Mouse (Mus musculus) retina, embryonic 14.5 days (tissue): ENCODE data around the gene Myo7a.
A peak's percentile ranks its signal among the peaks of the same experiment; 100 is the strongest.

Experiments used
- DNase-seq: peaks from one replicate; pipeline ENCODE4 v3.0.0-alpha.2; 2015; ENCODE audit warnings: low spot score

Myo7a gene

DNA sequence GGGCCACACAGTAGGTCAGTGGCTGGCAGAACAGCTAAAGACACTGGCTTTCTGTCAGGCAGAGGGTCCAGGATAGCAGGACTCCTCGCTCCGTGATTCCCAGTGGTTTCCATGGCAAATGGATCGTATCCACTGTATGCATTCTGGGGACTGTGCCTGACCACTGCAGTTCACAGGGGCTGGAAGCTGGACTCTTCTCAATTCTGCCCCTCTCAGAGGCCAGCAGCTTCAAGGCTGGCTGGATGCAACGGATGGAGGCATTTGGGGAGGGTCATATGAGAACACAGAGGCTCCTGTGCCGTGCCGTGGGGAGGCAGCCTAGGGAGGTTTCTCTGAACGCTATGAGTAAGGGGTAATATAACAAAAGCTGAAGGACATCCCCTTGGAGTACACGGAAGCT is 22.9 kb upstream of the Myo7a start:
- DNase-seq: no peak

DNA sequence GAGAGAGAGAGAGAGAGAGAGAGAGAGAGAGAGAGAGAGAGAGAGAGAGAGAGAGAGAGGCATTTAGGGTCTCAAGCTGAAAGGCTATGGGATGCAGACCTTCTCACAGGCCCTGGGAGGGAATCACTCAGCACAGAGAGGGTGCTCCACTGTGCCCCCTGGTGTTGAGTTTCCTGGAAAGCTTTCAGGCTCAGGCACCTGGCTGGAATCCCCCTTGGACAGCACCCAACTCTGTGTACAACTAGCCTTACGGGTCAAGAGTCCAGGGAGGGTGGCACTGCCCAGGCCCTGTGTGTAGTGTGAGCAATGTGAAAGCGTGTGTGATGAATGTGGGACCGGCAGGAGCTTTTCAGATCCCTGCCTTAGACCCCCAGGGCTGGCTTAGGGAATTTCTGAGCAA is 21.9 kb upstream of the Myo7a start:
- peak; percentile 65 for DNase-seq

DNA sequence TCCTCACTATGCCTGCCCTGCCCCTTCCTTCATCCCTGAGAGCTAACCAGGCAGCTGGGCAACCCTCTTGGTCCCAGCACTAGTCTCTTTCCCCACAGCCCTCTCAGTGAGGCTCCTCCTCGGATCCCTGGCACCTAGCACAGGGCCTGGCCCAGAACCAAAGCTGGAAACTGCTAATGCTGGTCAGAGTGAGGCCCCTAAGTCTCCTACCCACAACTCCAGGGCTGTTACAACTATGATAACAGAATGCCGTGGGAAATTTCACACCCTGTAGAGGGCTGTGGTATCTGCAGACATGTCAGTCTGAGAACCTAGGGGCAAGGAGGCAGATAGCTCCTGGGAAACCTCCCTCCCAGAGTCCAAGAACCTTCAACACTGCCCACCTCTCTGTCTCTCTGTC is 21.3 kb upstream of the Myo7a start:
- DNase-seq: no peak

DNA sequence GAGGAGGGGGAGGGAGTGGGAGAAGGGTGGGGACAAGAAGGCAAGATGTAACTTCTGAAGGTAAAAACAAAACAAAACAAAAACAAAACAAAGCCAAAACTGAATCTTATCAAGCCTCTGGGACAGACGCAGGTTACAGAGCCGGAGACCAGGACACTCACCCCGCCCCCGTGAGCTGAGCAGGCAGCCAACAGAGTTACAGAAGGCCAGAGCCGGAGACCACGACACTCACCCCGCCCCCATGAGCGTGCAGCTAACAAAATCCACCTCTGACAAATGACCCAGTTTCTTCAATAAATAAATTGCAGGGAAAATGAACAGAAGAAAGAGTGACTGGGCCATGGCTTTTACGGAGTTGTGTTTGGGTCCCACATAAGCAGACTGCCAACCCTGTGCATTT is 19.9 kb upstream of the Myo7a start:
- DNase-seq: no peak

DNA sequence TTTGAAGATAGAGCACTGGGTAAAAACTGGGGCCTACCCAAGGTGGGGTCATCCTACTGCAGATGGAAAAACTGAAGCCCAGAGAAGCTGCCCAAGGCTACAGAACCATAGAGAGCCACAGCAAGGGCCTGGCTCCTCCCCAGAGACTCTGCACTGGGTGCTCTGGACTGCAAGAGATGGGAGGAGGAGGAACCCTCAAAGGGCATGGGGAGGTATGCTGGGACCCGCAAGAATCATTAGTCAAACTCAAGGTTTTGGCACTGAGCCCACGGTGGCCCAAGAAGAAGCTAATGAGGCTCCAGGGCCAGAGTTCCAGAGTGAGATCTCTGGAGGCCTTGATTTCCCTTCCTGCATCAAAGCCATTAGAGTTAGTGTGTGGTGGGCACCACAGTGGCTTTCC is 18.7 kb upstream of the Myo7a start:
- DNase-seq: no peak

DNA sequence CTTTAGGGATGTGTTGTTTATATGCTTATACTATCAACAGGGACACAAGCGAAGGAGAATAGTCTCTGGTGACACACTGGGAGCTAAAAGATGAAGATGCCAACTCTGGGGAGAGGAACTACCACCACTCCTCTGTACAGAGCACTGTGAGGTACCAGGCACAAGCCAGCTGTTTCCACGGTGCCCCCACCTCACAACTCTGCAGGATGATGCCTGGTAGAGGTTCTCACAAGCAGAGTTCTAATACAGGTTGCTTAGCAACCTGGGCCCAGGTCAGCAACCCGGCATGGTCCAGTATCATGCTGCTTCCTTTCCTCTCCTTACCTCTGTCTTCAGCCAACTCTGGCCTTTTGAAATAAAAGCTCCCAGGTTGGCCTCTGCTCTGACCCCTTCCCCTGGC is 18.3 kb upstream of the Myo7a start:
- no peak for DNase-seq

DNA sequence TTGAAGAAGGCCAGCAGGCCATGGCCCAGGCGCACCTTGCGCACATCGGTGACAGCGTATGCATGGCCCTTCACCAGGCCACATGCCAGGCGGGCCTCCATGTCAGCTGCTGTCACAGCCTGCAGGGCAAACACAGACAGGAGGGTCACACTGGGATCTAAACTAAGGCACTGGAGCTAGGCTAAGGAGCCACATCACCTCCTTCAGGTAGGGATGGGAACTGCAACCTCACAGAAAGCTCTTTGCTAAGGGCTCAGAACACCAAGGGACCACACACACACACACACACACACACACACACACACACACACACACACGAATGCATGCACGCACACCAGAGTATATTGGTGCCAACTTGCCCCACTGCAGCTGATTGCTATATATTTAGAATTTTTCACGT is 12.4 kb upstream of the Myo7a start:
- DNase-seq: no peak

DNA sequence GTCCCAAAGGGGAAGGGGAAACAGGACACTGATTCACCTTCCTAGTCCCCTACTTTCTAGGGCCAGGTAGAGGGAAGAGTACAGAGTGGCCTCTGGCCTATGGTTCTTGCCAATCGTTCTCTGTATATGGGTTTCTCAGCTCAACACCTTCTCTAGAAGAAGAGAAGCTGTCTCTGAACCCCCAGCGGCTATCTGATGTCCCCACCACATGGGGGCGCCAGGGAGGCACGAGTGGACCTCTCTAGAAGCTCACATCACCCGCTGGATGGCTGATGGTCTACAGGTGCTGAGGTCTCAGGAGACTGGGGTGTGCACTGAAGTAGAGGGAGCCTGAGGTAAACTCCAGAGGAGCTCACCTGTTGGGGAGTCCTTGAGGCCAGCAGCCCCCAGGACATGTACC is 6.1 kb upstream of the Myo7a start:
- no peak for DNase-seq

DNA sequence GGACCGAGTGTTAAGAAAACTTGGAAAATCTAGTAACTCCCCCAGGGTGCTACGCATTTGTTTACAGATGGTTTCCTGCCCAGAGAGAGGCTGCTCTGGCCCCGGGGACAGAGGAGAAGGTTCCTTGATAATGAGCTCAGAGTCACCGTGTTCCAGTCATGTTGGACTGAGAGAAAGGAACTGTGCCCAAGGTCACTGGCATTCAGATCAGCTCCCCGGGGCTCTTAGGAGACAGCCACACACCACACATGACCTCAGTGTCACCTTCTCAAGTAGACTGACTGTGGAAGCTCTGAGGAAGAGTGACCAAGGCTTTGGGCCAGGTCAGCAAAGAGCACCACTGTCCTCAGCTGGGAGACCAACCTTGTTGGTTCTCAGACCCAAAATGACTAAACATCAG is 5.4 kb upstream of the Myo7a start:
- DNase-seq: no peak

DNA sequence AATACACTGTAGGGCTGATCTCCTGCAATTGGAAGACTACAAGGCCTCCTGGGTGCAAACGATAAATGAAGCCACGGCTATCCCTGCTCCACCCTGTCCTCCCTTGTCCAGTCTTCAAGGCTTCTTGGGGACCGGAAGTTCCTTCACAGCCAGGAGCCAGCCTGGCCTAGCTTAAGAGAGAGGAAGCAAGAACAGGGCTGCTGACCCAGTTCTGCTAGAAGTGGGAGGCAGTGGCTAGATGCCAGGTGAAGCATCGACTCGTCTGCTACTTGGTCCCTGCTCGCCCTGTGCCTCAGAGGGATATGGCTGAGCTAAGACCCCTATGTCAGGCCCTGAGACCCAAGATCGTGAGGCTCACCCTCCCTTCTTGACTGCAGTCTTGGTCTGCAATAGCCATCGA is 2.3 kb upstream of the Myo7a start:
- no peak for DNase-seq

DNA sequence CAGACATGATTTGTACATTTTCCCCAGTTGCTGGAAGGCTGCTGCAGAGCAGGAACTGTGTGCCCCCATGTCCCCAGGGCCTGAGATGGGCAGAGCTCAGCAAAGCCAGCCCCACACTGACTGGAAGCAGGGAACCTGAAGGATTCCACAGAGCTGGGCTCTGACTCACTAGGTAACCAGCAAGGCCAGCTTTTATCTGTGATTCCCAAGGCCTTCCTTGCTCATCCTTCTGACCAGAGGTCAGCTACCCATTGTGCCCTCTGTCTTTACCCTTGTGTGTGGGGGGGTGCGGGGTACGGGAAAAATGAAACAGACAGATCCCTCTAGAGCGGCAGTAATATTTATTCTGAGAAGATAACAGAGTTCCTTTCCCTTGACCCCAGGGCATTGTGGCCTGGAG is 1.9 kb upstream of the Myo7a start:
- no peak for DNase-seq

DNA sequence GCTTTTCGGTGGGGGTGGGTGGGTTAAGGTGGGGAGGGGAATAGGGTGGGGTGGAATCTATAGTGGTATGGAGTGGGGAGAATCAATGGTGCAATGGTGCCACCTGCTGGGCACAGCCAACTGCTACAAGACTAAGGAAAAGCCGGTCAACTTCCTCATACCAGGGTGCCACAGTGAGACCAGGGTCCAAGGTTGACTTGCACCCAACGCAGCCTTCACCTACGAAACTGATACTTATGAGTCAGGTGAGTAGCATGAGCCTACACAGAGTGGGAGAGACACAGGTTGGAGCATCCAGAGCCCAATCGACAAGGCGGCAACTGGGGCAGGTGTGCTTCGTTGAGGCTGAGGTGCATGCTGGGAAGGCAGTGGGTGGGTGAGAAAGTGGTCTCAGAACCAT is 1.0 kb upstream of the Myo7a start:
- DNase-seq: peak; percentile 88

DNA sequence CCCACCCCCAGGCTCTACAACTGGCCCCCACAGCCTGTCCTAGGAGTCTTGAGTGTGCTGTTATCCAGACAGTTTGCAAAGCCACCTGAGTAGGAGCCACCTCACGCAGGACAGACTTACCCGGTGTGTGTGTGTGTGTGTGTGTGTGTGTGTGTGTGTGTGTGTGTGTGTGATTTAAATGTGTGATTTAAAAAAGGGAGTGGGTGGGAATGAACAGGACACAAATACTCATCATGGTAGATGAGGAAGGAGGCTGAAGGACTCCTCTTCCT is 573 bp upstream of the Myo7a start:
- DNase-seq: no peak

DNA sequence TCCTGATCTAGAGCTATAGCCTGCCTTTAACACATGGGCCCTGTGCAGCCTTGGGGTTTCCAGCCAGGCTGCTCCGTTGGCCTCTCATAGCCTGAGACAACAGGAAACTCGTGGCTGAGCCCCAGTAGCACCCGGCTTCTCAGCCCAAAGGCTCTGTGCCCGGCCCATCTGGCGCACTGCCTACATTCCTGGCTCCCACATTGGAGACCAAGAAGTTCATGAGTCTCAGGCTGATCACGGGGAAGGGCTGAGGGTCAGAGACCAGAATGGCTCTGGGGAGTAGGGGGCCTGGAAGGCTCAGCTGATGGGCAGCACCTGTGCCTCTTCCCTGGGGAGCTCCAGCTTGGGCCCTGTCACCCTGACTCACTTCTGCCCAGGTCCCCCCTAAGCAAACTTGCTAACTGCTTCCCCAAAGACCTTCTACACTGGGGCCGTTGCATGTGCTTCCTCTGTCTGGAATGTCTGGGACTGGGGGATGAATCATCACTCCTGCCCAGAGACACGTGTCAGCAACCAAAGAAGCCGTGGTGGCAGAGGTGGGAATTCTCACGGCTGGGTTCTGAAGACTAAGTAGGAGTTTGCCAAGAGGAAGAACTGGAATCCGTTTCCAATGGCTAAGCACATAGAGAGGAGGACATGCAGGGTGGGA is 2.2 kb downstream of the Myo7a start:
- DNase-seq: no peak

DNA sequence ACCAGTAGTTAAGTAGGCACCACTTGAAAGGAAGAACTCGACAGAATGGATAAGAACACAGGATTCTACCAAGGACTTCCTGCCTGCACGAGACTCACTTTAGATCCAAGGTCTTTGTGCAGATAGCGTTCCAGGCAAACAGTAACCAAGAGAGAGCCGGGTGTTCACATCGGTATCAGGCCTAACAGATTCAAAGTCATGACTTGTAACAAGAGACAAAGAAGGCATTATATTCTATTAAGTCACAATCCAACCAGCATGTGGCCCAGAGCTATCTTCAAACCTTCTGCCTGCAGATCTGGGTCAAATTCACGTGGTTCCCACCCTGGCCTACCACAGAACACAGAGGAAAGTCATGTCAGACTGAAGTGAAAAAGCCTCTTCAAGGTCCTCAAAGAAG is 4.7 kb downstream of the Myo7a start:
- no peak for DNase-seq

DNA sequence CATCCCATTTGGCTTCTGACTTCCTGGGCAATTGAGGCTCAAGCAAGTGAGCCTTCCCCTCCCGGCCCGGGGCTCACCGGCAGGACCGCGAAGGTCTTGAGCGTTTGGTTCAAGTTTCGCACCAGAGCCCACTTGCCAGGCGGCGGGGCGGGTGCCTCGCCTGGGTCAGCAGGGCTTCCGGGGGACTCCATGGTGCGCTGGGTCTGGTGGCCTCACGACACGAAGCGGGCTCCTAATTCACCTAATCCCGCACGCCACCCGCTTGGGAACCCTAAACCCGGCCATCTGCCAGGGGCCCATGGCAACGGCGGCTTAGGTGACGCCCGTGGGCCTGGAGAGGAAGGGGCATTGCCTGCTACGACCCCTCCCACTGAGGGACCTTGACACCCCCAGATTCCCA is 8.1 kb downstream of the Myo7a start:
- peak; percentile 48 for DNase-seq

DNA sequence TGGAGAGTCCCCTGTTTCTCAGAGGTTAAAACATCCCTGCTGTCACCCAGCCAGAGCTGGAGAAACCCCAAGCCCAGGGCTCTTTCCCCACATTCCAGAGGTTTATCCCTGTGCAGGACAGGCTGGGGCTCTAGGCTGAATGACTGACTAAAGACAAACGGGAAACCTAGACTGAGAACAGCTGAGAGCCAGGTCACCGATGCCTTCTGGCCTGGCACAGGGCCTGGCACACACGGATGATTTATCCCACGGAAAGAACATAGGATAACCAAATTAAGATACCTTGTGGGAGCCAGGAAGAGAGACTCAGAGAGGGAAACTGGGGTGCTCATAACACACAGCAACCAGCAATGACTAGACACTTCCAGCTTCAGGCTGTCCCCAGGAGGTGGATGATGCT is 9.6 kb downstream of the Myo7a start:
- DNase-seq: no peak

DNA sequence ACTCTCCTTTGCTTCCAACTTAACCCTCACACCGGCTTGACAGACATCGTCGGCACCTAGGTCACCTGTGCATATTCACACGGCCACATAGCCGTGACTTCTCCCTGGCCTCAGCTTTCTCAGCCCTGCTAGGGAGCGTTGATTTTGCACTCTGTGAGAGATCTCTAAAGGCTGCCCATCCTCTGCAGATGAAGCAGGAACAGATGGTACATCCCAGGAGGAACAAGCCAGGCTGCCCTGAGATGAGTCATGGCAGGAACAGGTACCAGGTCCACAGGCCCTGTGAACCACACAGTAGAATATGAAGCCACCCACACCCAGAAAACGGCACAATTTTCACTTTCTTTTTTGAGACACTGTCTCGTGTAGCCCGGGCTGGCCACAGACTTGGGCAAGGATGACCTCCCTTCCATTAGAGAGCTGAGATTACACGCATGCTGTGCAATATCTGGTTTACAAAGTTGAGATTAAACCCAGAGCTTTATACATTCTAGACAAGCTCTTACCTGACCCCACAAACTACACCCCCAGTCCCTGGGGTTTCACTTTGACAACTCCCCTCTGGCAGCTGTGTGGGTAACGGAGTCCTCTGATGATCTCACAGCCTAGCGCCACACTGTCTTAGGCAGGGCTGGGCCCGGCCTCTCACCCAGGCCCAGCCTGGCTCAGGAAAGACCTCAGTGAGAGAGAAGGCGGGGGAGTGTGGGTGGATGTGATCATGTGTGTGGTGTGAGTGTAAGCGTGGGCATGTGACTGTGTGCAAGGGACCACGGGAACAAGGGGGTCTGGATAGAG is 10.5 kb downstream of the Myo7a start:
- no peak for DNase-seq

DNA sequence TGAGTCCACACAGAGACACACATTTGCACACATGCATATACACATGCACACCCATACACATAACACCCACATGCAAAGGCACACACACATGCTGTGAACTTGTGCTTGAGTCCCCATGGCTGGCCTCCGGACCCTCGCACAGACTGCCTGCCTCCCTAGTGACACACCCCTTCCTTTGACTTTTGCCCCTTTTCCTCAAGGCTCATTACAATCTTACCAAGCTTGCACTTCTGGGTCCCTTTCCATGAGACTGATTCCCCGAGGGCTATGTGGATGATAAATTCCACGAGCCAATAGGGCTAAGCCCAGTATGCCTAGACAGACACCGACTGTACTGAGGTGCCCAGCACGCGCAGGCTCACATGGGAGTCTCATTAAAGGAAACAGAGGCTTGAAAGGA is 13.1 kb downstream of the Myo7a start:
- DNase-seq: no peak

DNA sequence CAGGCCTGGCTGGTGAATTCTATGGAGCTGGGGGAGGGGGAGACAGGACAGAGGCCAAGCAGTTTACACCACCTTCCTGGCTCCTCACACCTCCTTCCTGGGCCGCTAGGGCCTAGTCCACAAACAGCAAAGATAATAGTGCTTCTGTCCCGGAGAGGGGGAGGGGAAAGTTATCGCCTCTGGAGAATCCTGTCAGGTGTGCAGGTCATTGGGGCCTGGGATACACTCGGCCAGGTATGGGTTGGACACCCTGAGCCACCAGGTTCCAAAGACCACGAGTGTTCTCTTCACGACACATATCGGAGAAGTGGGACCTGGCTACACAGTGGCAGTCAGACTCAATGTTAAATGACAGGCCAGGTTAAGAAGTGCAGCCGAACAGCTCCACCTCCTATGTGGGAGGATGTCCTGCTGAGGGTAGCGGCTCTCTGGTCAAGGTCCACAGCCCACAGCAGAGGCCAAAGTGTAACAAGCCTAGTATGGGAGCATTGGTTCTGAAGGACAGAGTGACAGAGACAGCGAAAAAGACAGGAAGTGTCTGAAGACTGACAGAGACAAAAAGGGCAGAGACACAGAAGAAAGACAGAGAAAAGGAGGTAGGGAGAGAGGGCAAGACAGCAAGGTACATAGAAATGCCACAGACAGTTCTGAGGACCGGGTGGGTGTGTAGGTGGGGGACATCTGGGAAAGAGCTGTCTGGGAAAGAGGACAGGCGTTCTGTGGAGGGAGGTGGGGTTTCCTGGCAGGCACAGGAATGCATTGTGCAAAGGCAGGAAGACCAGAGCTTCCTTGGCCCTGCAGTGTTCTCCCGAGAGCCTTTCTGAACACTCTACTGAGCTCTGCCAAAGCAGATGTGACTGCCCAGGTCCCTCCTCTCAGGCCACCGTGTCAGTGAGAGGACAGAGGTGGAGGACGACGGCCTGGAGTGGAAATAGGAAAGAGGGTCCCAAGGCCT is 14.6 kb downstream of the Myo7a start:
- DNase-seq: no peak

DNA sequence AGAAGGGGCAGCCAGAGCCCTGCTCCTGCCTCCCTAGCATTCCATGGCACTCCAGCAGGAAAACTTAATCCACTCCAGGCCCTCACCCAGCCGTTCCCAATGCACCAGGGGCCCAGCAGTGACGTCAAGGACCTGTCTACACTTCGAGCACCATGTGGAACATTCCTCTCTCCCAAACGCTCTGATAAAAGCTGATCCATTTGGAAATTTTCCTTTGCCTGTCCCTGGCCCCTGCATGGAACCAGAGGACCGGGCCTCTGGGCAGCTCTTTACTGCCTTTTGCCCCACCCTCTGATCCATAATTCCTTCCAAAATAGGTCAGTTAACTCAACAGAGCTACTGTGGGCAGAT is 15.4 kb downstream of the Myo7a start:
- no peak for DNase-seq

DNA sequence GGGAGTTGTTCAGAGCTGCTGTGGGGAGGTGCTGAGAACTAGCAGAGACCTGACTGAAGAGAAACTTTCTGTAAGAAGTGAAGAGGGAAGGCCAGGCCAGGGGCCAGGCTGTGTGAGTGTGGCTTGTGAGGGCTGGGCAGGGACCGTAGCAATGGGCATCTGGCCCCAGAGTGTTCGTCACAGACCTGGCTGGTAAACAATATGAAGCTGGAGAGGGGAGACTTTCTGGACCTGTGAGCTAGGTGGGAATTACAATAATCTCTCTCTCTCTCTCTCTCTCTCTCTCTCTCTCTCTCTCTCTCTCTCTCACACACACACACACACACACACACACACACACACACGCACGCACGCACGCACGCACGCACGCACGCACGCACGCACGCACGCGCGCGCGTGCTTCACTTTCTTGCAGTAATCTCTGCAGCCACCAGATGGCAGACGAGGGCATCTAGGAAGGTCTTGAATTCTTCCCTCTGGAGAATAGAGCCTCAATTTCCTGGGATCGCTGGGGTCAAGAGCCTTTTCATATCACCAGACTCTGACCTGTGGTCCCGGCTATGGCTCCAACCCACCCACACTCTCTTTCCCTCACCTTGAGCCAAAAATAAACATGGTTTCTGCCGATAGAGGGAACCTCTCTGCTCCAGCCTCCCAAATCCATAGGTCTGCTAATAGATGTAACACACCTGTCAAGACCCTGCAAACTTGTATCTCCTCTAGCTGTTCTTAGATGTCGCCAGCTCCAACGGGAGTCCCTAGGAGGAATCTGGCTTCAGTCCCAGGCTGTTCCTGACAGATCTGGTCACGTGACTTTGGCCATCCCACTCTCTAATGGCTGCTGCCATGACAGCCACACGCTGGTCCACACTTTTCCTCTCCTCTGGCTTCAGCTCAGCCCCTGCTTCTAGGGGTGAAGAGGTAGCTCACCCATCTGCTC is 16.1 kb downstream of the Myo7a start:
- peak; percentile 74 for DNase-seq
